Mouse (Mus musculus) common myeloid progenitor, adult 5-6 weeks (primary cell): ENCODE measurements around the gene Olfr913. TPM values are rescaled to one million over a fixed set of nuclear protein-coding genes. Genes with fewer than 3 reads are reported as not detected.

Source experiments
- ATAC-seq: replicated peaks from 2 replicates; pipeline ENCODE4 v1.8.0; 2016; ENCODE audit warnings: low read depth, mild to moderate bottlenecking, moderate TSS enrichment, inconsistent platforms; ENCODE audit not compliant: poor library complexity, severe bottlenecking
- total RNA-seq: library from RNA; stranded (forward); fragments of 200-1000, 187-1606 nt; gene quantifications from 2 replicates; pipeline ENCODE4 v1.2.3, GENCODE M21; 2017

Olfr913 gene
- total RNA-seq = not detected in 2 replicates

- no peak for ATAC-seq
Observed at GRCm38 (mm10) chr9:38592459-38592858, at the start of gene Olfr913. TSS of gene Olfr913 (plus strand) at chr9:38592759.

- no peak for ATAC-seq
Observed at GRCm38 (mm10) chr9:38579878-38580277, 12.7 kb upstream of the Olfr913 start, which contains the start of gene Olfr912. TSS of gene Olfr912 (plus strand) at chr9:38580178.

- ATAC-seq = no peak
Observed at GRCm38 (mm10) chr9:38591056-38591455, 1.5 kb upstream of the Olfr913 start.

- ATAC-seq = no peak
Observed at GRCm38 (mm10) chr9:38604802-38605201, 12.2 kb downstream of the Olfr913 start, which contains the start of gene Olfr914. TSS of gene Olfr914 (plus strand) at chr9:38605102.

- ATAC-seq = no peak
Observed at GRCm38 (mm10) chr9:38632406-38632805, 39.8 kb downstream of the Olfr913 start.

Other genes starting within 250 kb of the Olfr913 start
- not detected in 2 replicates for gene Olfr898, start 244.3 kb upstream of the Olfr913 start, total RNA-seq
- gene Olfr250, start 225.9 kb upstream of the Olfr913 start, total RNA-seq = not detected in 2 replicates
- not detected in 2 replicates for gene Olfr251, start 215.7 kb upstream of the Olfr913 start, total RNA-seq
- not detected in 2 replicates for gene Olfr147, start 191.1 kb upstream of the Olfr913 start, total RNA-seq
- not detected in 2 replicates for gene Olfr901, start 163.3 kb upstream of the Olfr913 start, total RNA-seq
- not detected in 2 replicates for gene Olfr902, start 145.1 kb upstream of the Olfr913 start, total RNA-seq
- gene Olfr904, start 129.6 kb upstream of the Olfr913 start, total RNA-seq = not detected in 2 replicates
- gene Olfr905, start 121.7 kb upstream of the Olfr913 start, total RNA-seq = not detected in 2 replicates
- not detected in 2 replicates for gene Olfr906, start 105.7 kb upstream of the Olfr913 start, total RNA-seq
- gene Olfr907, start 97.0 kb upstream of the Olfr913 start, total RNA-seq = not detected in 2 replicates
- not detected in 2 replicates for gene Olfr911-ps1, start 71.2 kb upstream of the Olfr913 start, total RNA-seq
- not detected in 2 replicates for gene Olfr910, start 54.9 kb upstream of the Olfr913 start, total RNA-seq
- not detected in 2 replicates for gene Olfr912, start 12.6 kb upstream of the Olfr913 start, total RNA-seq
- gene Olfr914, start 12.3 kb downstream of the Olfr913 start, total RNA-seq = not detected in 2 replicates
- gene Olfr916, start 67.1 kb downstream of the Olfr913 start, total RNA-seq = not detected in 2 replicates
- gene Olfr917, start 73.1 kb downstream of the Olfr913 start, total RNA-seq = not detected in 2 replicates
- not detected in 2 replicates for gene Olfr918, start 81.8 kb downstream of the Olfr913 start, total RNA-seq
- gene Olfr919, start 110.9 kb downstream of the Olfr913 start, total RNA-seq = not detected in 2 replicates
- gene Vwa5a, start 125.5 kb downstream of the Olfr913 start, total RNA-seq = 34.5 and 37.0 TPM in 2 replicates
- gene Olfr920, start 159.5 kb downstream of the Olfr913 start, total RNA-seq = 0.05 and 0.78 TPM in 2 replicates
- gene Olfr921, start 180.3 kb downstream of the Olfr913 start, total RNA-seq = not detected in 2 replicates
- gene Olfr922, start 221.9 kb downstream of the Olfr913 start, total RNA-seq = not detected in 2 replicates
- gene Olfr923, start 233.8 kb downstream of the Olfr913 start, total RNA-seq = not detected in 2 replicates